Mouse (Mus musculus) ES-CJ7 (cell line): ENCODE data around the gene Efhd2.

Source experiments
- DNase-seq: peaks from one replicate; pipeline ENCODE4 v3.0.0; 2011; ENCODE audit warnings: low read depth, low spot score

Gene Efhd2

GRCm38 (mm10) chr4:141859351-141859750 is 15.4 kb downstream of the Efhd2 start:
- no peak for DNase-seq

- DNase-seq = no peak
Measured at GRCm38 (mm10) chr4:141858501-141858900, 16.2 kb downstream of the Efhd2 start.

GRCm38 (mm10) chr4:141857422-141857930 is 17.2 kb downstream of the Efhd2 start:
- peak; percentile 79 for DNase-seq

DNA sequence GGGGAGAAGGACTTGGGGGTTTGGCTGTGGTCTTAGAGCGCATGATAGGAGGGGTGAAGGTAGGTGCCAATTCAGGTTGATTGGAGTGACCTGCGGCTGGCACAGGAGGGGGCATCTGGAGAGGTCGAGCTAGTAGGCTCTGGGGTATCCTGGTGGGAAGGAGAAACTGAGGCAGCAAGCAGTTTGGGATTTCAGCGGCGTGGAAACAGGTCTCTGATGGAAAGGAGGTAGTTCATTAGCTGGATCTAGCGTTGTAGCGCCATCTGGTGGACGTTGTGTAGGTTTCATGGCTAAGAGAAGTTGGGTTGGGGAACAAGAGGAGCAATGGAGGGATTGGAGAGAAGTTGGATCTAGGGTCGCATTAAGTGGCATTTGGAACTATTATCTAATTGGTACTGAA is 21.3 kb downstream of the Efhd2 start:
- no peak for DNase-seq

DNA sequence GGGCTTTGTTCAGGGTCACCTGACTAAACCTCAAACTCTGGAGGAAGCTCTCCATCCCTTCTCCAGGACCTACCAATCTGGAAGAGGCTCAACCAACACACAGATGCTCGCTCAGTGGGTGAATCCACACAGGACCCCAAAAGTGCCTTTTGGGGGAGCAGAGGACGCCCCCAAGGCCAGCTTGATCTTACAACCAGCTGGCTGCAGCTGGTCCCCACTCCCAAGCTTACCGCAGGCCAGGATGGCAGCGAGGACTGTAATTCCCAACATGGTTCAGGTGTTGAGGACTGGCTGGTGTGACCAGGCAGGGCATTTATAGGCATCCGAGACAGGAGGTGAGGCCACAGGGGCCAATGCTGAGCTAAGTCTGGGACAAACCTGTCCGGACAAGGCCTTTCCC is 28.7 kb downstream of the Efhd2 start, which contains the start of gene Ctrc:
Gene Ctrc (minus strand): TSS at position 361 of the 400 bp plus-strand sequence.
- DNase-seq = no peak

- DNase-seq = no peak
Measured at GRCm38 (mm10) chr4:141834536-141835095, 40.1 kb downstream of the Efhd2 start.

DNA sequence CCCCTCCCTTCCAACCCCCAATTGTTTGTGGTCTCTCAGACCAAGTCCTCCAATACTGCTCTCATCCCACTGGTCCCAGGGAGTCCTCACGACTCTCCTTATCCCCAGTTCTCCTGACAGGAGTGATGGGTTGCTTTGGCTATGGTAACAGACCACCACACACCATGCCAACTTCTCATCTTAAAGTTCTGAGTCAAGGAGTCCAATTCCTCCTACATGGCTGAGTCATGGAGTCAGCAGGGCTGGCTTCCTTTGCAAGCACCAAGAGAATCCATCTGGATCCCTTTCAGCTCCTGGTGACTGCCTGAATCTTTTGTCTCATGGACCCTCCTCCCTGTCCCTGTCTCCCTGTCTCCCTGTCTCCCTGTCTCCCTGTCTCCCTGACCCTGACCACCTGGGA is 40.8 kb downstream of the Efhd2 start:
- no peak for DNase-seq

DNA sequence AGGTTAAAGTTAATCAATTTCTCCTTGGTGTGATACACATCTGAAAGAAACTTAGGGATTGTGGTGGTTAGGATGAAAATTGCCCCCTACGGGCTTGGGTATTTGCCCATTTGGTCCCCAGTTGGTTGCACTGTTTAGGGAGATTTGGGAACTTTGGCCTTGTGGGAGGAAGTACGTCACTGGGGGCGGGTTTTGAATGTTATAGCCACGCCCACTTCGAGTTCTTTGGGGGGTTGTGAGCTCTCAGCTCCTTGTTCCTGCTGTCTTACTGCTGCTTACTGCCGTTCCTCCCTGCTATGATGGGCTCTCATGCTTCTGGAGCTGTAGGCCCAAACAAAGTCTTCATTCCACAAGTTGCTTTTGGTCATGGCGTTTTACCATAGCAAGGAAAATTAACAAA is 43.4 kb downstream of the Efhd2 start:
- peak; percentile 69 for DNase-seq

DNA sequence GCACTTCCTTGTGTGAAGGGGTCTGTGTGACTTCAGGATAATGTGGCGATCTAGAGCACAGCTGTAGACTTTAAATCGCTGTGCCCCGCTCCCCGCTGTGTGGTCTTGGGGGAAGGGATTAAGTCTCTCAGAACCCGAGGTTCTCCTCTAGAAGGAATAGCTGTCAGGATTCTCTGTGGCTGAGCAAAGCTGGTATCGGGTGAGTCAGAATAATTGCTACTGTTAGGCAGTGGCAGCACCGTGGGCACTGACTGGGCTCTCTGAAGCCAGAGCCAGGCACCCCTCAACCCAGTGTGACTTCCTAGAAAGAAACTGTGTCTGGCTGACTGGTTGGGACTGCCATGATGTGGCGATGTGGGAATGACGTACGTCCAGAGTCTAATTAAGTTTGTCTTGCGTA is 44.3 kb downstream of the Efhd2 start:
- peak; percentile 41 for DNase-seq

- no peak for DNase-seq
Measured at GRCm38 (mm10) chr4:141828177-141828576, 46.5 kb downstream of the Efhd2 start.

DNA sequence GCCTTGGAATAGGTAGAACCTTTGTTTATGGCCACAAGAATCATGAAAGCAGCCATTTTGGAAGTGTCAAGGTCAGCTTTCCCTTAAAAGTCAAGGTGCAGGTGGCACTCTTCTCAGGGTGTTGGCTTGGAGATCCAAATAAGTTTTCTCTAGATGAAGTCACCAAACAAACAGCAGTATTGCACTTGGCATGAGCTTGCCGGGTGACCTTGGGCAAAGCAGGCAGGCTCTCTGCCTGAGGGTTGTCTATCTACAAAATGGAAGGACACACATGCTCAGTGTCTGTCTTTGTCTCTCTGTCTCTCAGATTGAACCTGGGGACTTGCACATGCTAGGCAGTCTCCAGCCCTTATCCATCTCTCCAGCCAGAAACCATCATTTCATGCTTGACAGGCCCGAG is 47.3 kb downstream of the Efhd2 start:
- no peak for DNase-seq

GRCm38 (mm10) chr4:141826060-141826459 is 48.7 kb downstream of the Efhd2 start, which contains the start of gene Cela2a:
TSS of gene Cela2a (minus strand) at chr4:141826160.
- no peak for DNase-seq

DNA sequence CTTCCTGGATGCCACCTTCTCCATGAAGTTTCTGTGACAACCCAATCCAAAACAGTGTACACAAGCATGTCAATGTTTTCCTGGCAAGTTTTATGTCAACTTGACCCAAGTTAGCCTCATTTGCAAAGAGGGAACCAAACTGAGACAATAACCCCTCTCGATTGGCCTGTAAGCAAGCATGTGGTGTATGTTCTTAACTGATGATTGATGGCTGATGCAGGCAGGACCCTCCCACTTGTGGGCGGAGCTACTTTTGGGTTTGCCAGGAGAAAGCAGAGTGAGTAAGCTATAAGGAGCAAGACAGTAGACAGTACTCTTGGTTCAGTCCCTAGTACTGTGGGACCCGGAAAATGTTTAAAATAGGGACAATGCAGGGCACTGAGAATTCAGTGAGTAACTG is 51.7 kb downstream of the Efhd2 start:
- peak; percentile 71 for DNase-seq

DNA sequence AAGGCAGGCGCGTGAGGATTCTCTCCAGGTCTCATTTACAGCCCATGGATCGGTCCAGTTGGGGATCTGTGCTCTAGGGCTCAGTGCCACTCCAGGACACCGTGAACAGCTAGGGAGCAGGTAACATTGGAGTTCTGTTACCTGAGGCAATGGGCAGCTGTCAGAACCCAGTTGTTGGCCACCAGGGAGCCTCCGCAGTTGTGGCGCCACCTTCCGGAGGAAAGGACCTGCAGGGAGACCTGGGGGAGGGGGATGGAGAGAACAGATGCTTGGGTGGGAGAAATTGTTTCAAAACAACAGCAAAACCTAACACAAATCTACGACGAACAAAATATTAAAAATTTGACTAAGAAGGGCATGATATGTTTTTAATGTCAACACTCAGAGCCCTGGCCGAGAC is 52.6 kb downstream of the Efhd2 start:
- DNase-seq = peak; percentile 50

- DNase-seq = no peak
Measured at GRCm38 (mm10) chr4:141821178-141821577, 53.5 kb downstream of the Efhd2 start.

- peak; percentile 67 for DNase-seq
Measured at GRCm38 (mm10) chr4:141819316-141819715, 55.4 kb downstream of the Efhd2 start.

DNA sequence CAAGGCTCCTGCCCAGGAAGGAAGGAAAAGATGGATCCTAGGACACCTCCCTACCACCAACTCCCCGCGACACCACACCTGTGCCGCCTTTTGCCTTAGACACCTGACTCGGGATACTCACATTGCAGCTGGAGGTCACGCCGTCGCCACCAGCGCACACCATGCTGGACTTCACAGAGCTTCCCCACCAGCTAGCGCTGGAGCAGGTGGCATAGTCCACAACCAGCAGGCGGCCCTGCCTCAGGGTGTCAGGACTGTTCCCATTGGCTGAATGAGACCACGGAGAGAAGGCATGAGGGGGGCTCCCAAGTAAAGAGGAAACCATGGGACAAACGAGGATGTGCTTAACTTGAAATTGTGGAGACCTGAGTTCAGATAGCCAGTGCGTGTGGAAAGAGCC is 55.9 kb downstream of the Efhd2 start:
- peak; percentile 23 for DNase-seq

DNA sequence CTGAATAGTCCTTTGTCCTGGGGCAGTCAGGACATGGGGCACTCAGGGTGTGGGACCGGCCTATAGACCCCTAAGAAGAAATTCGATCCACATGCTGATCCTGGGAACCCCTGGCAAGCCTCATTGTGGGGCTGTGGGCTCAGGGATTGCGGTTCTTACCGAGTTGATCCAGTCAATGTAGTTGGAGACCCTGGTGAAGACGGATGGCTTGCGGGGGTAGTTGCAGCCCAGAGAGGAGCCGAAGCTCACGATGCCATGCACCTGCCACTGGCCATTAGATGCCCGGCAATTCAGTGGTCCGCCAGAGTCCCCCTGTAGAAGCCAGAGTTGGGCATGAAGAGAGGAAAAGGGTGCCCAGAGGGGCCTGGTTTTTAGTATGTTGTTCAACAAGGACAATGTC is 57.0 kb downstream of the Efhd2 start:
- DNase-seq = no peak

GRCm38 (mm10) chr4:141816776-141817655 is 57.7 kb downstream of the Efhd2 start:
- DNase-seq = no peak

DNA sequence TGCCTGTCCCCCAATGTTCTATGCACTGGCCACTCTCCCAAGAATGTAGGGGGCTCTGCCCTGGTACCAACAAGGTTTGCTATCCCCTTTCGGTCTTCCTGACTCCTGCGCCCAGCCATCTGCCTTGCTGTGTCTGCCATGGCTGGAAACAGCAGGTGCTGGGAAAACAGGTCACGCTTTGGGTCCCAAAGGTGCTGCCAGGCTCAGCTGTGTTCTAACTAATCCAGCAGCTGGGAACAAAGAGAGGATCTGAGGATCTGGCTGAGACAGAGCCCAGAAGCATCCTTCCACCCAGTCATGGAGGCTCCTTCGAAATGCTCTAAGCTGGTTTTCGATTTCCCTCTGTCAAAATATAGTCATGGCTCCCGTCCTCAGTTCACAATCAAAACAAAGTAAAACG is 58.5 kb downstream of the Efhd2 start:
- DNase-seq = no peak

- no peak for DNase-seq
Measured at GRCm38 (mm10) chr4:141811375-141811774, 63.3 kb downstream of the Efhd2 start.

DNA sequence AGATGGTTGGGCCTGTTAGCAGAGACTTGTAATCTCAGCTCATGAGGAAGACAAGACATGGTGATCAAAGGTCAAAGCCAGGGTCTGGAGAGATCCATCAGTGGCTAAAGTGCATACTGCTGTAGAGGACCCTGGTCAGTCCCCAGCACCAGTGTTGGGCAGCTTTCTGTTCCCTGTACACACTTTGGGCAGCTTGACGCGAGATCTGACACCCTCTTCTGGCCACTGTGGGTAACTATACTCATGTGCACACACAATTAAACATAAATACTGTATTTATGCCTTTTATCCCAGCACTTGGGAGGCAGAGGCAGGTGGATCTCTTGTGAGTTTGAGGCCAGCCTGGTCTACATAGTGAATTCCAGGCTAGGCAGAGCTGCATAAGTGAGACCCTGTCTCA is 63.7 kb downstream of the Efhd2 start:
- DNase-seq = no peak
